In genomic region chr14:24763275-24763812, GRCm38 (mm10) we compare ENCODE assay signal across 15 mouse cellular contexts.
A peak's percentile ranks its signal among the peaks of the same experiment; 100 is the strongest.
DNase-seq lines count a peak whose midpoint lies in the region; ATAC-seq lines count a peak whose summit lies in the region.
"Had no signal": no experiment of that assay in that cellular context is flagged by ENCODE, and none has a peak within 500 bp of the region (broad histone marks: within the 10 kb centered on the region; RNA-seq: fewer than 3 reads in every experiment).

No protein-coding gene starts in this region.

- no peak for DNase-seq in heart, embryonic 10.5 days (ENCODE audit: low spot score)
- DNase-seq in heart, adult 9 months (ENCODE audit: low spot score in 2 of 2): no peak
- DNase-seq in hindbrain, embryonic 14.5 days (ENCODE audit: low spot score): no peak
- no peak for DNase-seq in thymus, postnatal 10 days (ENCODE audit: low spot score in 2 of 2)
- no peak for DNase-seq in B cell, adult 2 months
- no peak for DNase-seq in cerebellum, adult 9-11 months
- DNase-seq: adrenal gland, adult 8-10 months; cerebellum, adult 9-10 months; heart, adult 11 months; kidney, postnatal 25 days; lung, postnatal 36 days had no signal

- H3K27ac ChIP-seq in heart, embryonic 10.5 days: peak overlapping the region; percentile 22; the same call in 1 of the 2 replicates
- peak overlapping the region; percentile 86 for H3K27ac ChIP-seq in forebrain, embryonic 12.5 days
- H3K27ac ChIP-seq in hindbrain, embryonic 14.5 days: peak overlapping the region; percentile 77
- peak overlapping the region; percentile 74 for H3K27ac ChIP-seq in midbrain, embryonic 16.5 days (ENCODE audit: low read length)
- H3K27ac ChIP-seq: embryonic facial prominence, embryonic 12.5 days had no signal

- WGBS in heart, embryonic 10.5 days: 61% methylated on average over 9 of the region's 9 CpGs
- WGBS in forebrain, embryonic 12.5 days: 43% methylated on average over 9 of the region's 9 CpGs
- WGBS in hindbrain, embryonic 14.5 days: 44% methylated on average over 9 of the region's 9 CpGs
- WGBS in midbrain, embryonic 16.5 days: 39% methylated on average over 9 of the region's 9 CpGs

- H3K9me3 ChIP-seq in heart, embryonic 10.5 days: no peaks in the 10 kb centered on the region
- no peaks in the 10 kb centered on the region for H3K9me3 ChIP-seq in forebrain, embryonic 12.5 days
- H3K9me3 ChIP-seq in hindbrain, embryonic 14.5 days (ENCODE audit: control insufficient read depth, low read length): no peaks in the 10 kb centered on the region
- H3K9me3 ChIP-seq in midbrain, embryonic 16.5 days (replicated peaks; ENCODE audit: control insufficient read depth, low read length, poor library complexity, severe bottlenecking): no peaks in the 10 kb centered on the region
- H3K9me3 ChIP-seq: embryonic facial prominence, embryonic 12.5 days had no signal

- H3K27me3 ChIP-seq in heart, embryonic 10.5 days (ENCODE audit: insufficient read depth, poor library complexity, severe bottlenecking): peaks cover 31% of the 10 kb centered on the region
- no peaks in the 10 kb centered on the region for H3K27me3 ChIP-seq in forebrain, embryonic 12.5 days
- no peaks in the 10 kb centered on the region for H3K27me3 ChIP-seq in hindbrain, embryonic 14.5 days (ENCODE audit: control insufficient read depth, insufficient read depth, low read length)
- H3K27me3 ChIP-seq in midbrain, embryonic 16.5 days (ENCODE audit: control insufficient read depth, insufficient read depth, low read depth, low read length): no peaks in the 10 kb centered on the region
- H3K27me3 ChIP-seq: embryonic facial prominence, embryonic 12.5 days had no signal

- H3K4me3 ChIP-seq in heart, embryonic 10.5 days: no peak overlapping the region
- no peak overlapping the region for H3K4me3 ChIP-seq in forebrain, embryonic 12.5 days (replicated peaks)
- no peak overlapping the region for H3K4me3 ChIP-seq in hindbrain, embryonic 14.5 days (replicated peaks; ENCODE audit: low read length)
- no peak overlapping the region for H3K4me3 ChIP-seq in midbrain, embryonic 16.5 days (ENCODE audit: low read depth, low read length)
- H3K4me3 ChIP-seq: embryonic facial prominence, embryonic 12.5 days had no signal

- H3K4me2 ChIP-seq in forebrain, embryonic 12.5 days: no peak overlapping the region
- no peak overlapping the region for H3K4me2 ChIP-seq in hindbrain, embryonic 14.5 days (replicated peaks)
- H3K4me2 ChIP-seq in midbrain, embryonic 16.5 days (ENCODE audit: low read length): no peak overlapping the region
- H3K4me2 ChIP-seq: embryonic facial prominence, embryonic 12.5 days; liver, embryonic 11.5 days had no signal

- H3K9ac ChIP-seq in forebrain, embryonic 12.5 days: no peak overlapping the region
- 0 out of 2 replicates have a peak overlapping the region, but pooled peaks have one; percentile 16 for H3K9ac ChIP-seq in hindbrain, embryonic 14.5 days
- H3K9ac ChIP-seq in midbrain, embryonic 16.5 days (ENCODE audit: low read depth, low read length): no peak overlapping the region
- H3K9ac ChIP-seq: embryonic facial prominence, embryonic 12.5 days had no signal

- no peaks in the 10 kb centered on the region for H3K36me3 ChIP-seq in heart, embryonic 10.5 days
- H3K36me3 ChIP-seq in forebrain, embryonic 12.5 days (replicated peaks): no peaks in the 10 kb centered on the region
- H3K36me3 ChIP-seq in hindbrain, embryonic 14.5 days (replicated peaks; ENCODE audit: control insufficient read depth, insufficient read depth): no peaks in the 10 kb centered on the region
- no peaks in the 10 kb centered on the region for H3K36me3 ChIP-seq in midbrain, embryonic 16.5 days (ENCODE audit: control insufficient read depth, insufficient read depth, low read length)
- H3K36me3 ChIP-seq: embryonic facial prominence, embryonic 12.5 days had no signal

- peak; percentile 67 for ATAC-seq in forebrain, embryonic 12.5 days (ENCODE audit: low FRiP score)
- ATAC-seq in hindbrain, embryonic 14.5 days (ENCODE audit: low FRiP score): no peak
- ATAC-seq in midbrain, embryonic 16.5 days: peak; percentile 30; the same call in 1 of the 2 replicates

- H3K4me1 ChIP-seq in heart, embryonic 10.5 days: peaks cover 36% of the 10 kb centered on the region
- peaks cover 76% of the 10 kb centered on the region for H3K4me1 ChIP-seq in forebrain, embryonic 12.5 days
- peaks cover 29% of the 10 kb centered on the region for H3K4me1 ChIP-seq in hindbrain, embryonic 14.5 days (replicated peaks; ENCODE audit: control insufficient read depth, insufficient read depth, low read length)
- peaks cover 46% of the 10 kb centered on the region for H3K4me1 ChIP-seq in midbrain, embryonic 16.5 days (ENCODE audit: control insufficient read depth, insufficient read depth, low read length)

Comparison
In these comparisons a context has a peak if more than half of its experiments do, and no peak if none do; other contexts are left out.
1. H3K27ac ChIP-seq: peak in every context shown above with its lines; median percentile 86 in forebrain, embryonic 12.5 days; 77 in hindbrain, embryonic 14.5 days; 74 in midbrain, embryonic 16.5 days; 22 in heart, embryonic 10.5 days.